Mouse (Mus musculus): ENCODE data around the gene Hsp90ab1.
A peak's percentile ranks its signal among the peaks of the same experiment; 100 is the strongest.

Gene Hsp90ab1

GRCm38 (mm10) chr17:45543115-45543514 lies 30.0 kb downstream of the Hsp90ab1 start:
- DNase-seq (ENCODE audit: low read depth) = no peak

GRCm38 (mm10) chr17:45542705-45543104 lies 30.4 kb downstream of the Hsp90ab1 start:
- DNase-seq (ENCODE audit: low read depth) = no peak

GRCm38 (mm10) chr17:45542129-45542528 lies 30.9 kb downstream of the Hsp90ab1 start:
- DNase-seq (ENCODE audit: low read depth) = no peak

GRCm38 (mm10) chr17:45539664-45540063 lies 33.4 kb downstream of the Hsp90ab1 start:
- no peak for DNase-seq (ENCODE audit: low read depth)

- no peak for DNase-seq (ENCODE audit: low read depth)
Measured at GRCm38 (mm10) chr17:45538394-45538793, 34.7 kb downstream of the Hsp90ab1 start.

GRCm38 (mm10) chr17:45536264-45536663 lies 36.8 kb downstream of the Hsp90ab1 start:
- peak; percentile 69 for DNase-seq (ENCODE audit: low read depth)

- DNase-seq (ENCODE audit: low read depth) = no peak
Measured at GRCm38 (mm10) chr17:45532896-45533295, 40.2 kb downstream of the Hsp90ab1 start.

- DNase-seq (ENCODE audit: low read depth) = no peak
Measured at GRCm38 (mm10) chr17:45530346-45530782, 42.7 kb downstream of the Hsp90ab1 start.

- DNase-seq (ENCODE audit: low read depth) = peak; percentile 17
Measured at GRCm38 (mm10) chr17:45526571-45526970, 46.5 kb downstream of the Hsp90ab1 start.

- DNase-seq (ENCODE audit: low read depth) = no peak
Measured at GRCm38 (mm10) chr17:45524961-45525360, 48.1 kb downstream of the Hsp90ab1 start.

GRCm38 (mm10) chr17:45523263-45523662 lies 49.8 kb downstream of the Hsp90ab1 start, which contains the start of gene Tcte1:
Gene Tcte1 (plus strand): TSS chr17:45523434.
- DNase-seq (ENCODE audit: low read depth) = no peak

- no peak for DNase-seq (ENCODE audit: low read depth)
Measured at GRCm38 (mm10) chr17:45520136-45520535, 52.9 kb downstream of the Hsp90ab1 start.

GRCm38 (mm10) chr17:45518766-45519475 lies 54.1 kb downstream of the Hsp90ab1 start:
- DNase-seq (ENCODE audit: low read depth) = no peak
